31 mouse cellular contexts compared by ENCODE assay signal in genomic region chr1:119545671-119546070, GRCm38 (mm10). TPM values are rescaled to one million over a fixed set of nuclear protein-coding genes. Genes with fewer than 3 reads are reported as not detected.
DNase-seq lines count a peak whose midpoint lies in the region; ATAC-seq lines count a peak whose summit lies in the region.
"Had no signal": no experiment of that assay in that cellular context is flagged by ENCODE, and none has a peak within 500 bp of the region (broad histone marks: within the 10 kb centered on the region; RNA-seq: fewer than 3 reads in every experiment).

No protein-coding gene starts in this region.

- no peaks in the 10 kb centered on the region for H3K9me3 ChIP-seq in kidney, embryonic 14.5 days (ENCODE audit: control insufficient read depth, low read length)
- no peaks in the 10 kb centered on the region for H3K9me3 ChIP-seq in lung, embryonic 16.5 days (ENCODE audit: control insufficient read depth, low read length)
- H3K9me3 ChIP-seq in limb, embryonic 10.5 days (replicated peaks), result no peaks in the 10 kb centered on the region
- H3K9me3 ChIP-seq: embryonic facial prominence, embryonic 12.5 days; embryonic facial prominence, embryonic 15.5 days; forebrain, embryonic 13.5 days; G1E; heart, embryonic 15.5 days had no signal

- H3K4me1 ChIP-seq in kidney, embryonic 14.5 days (ENCODE audit: control insufficient read depth, insufficient read depth, low read length), result no peaks in the 10 kb centered on the region
- H3K4me1 ChIP-seq in lung, embryonic 16.5 days (replicated peaks; ENCODE audit: control insufficient read depth, insufficient read depth, low read length), result peaks cover 18% of the 10 kb centered on the region
- peaks cover 8% of the 10 kb centered on the region; the same call in 1 of the 2 replicates for H3K4me1 ChIP-seq in limb, embryonic 10.5 days
- H3K4me1 ChIP-seq: embryonic facial prominence, embryonic 15.5 days; forebrain, embryonic 13.5 days had no signal

- H3K27ac ChIP-seq in kidney, embryonic 14.5 days (ENCODE audit: low read depth, low read length), result no peak overlapping the region
- peak overlapping the region; percentile 44 for H3K27ac ChIP-seq in lung, embryonic 16.5 days (ENCODE audit: low read length)
- no peak overlapping the region for H3K27ac ChIP-seq in limb, embryonic 10.5 days
- H3K27ac ChIP-seq: embryonic facial prominence, embryonic 12.5 days; embryonic facial prominence, embryonic 15.5 days; forebrain, embryonic 13.5 days; heart, embryonic 15.5 days; hindbrain, embryonic 14.5 days; hindbrain, postnatal 0 days had no signal

- H3K9ac ChIP-seq in kidney, embryonic 14.5 days (ENCODE audit: low read depth, low read length), result no peak overlapping the region
- no peak overlapping the region for H3K9ac ChIP-seq in lung, embryonic 16.5 days (ENCODE audit: low read length)
- H3K9ac ChIP-seq: embryonic facial prominence, embryonic 12.5 days; embryonic facial prominence, embryonic 15.5 days; forebrain, embryonic 13.5 days; heart, embryonic 15.5 days; hindbrain, embryonic 14.5 days had no signal

- 91% methylated on average over 4 of the region's 4 CpGs for WGBS in kidney, embryonic 14.5 days
- WGBS in lung, embryonic 16.5 days, result 90% methylated on average over 4 of the region's 4 CpGs
- 94% methylated on average over 4 of the region's 4 CpGs for whole genome bisulfite sequencing in limb, embryonic 10.5 days

- H3K36me3 ChIP-seq in kidney, embryonic 14.5 days (ENCODE audit: control insufficient read depth, insufficient read depth, low read length), result peaks cover 32% of the 10 kb centered on the region; the same call in 1 of the 2 replicates
- H3K36me3 ChIP-seq in lung, embryonic 16.5 days (ENCODE audit: control insufficient read depth, insufficient read depth, low read length), result no peaks in the 10 kb centered on the region
- H3K36me3 ChIP-seq in limb, embryonic 10.5 days, result peaks cover 57% of the 10 kb centered on the region
- H3K36me3 ChIP-seq: embryonic facial prominence, embryonic 12.5 days; embryonic facial prominence, embryonic 15.5 days; heart, embryonic 15.5 days had no signal

- ATAC-seq in kidney, embryonic 14.5 days (ENCODE audit: low FRiP score, low TSS enrichment), result no peak
- no peak for ATAC-seq in lung, embryonic 16.5 days (ENCODE audit: low read depth)
- ATAC-seq: forebrain, embryonic 13.5 days; forebrain, embryonic 16.5 days; hindbrain, postnatal 0 days; inflammation-experienced regulatory T-cells, adult 6 months; Patski had no signal

- no peaks in the 10 kb centered on the region for H3K27me3 ChIP-seq in kidney, embryonic 14.5 days (ENCODE audit: control insufficient read depth, insufficient read depth, low read length)
- H3K27me3 ChIP-seq in lung, embryonic 16.5 days (ENCODE audit: control insufficient read depth, insufficient read depth, low read depth, low read length), result no peaks in the 10 kb centered on the region
- H3K27me3 ChIP-seq in limb, embryonic 10.5 days (ENCODE audit: low read depth, poor library complexity, severe bottlenecking), result no peaks in the 10 kb centered on the region
- H3K27me3 ChIP-seq: CH12.LX; embryonic facial prominence, embryonic 12.5 days; embryonic facial prominence, embryonic 15.5 days; forebrain, embryonic 13.5 days; heart, embryonic 15.5 days; Patski had no signal

- H3K4me2 ChIP-seq in kidney, embryonic 14.5 days (replicated peaks; ENCODE audit: low read depth, low read length), result no peak overlapping the region
- H3K4me2 ChIP-seq in lung, embryonic 16.5 days (ENCODE audit: low read depth, low read length), result no peak overlapping the region
- H3K4me2 ChIP-seq: embryonic facial prominence, embryonic 12.5 days; embryonic facial prominence, embryonic 15.5 days; forebrain, embryonic 13.5 days; heart, embryonic 11.5 days; heart, embryonic 15.5 days; hindbrain, embryonic 14.5 days had no signal

- peak; percentile 78 for DNase-seq in heart, adult 11 months
- DNase-seq in heart, adult 9 months (ENCODE audit: low spot score in 2 of 2), result no peak
- DNase-seq in kidney, adult 11 months, result peak; percentile 1
- no peak for DNase-seq in lung, postnatal 25 days (ENCODE audit: low spot score)
- peak; percentile 15 for DNase-seq in limb, embryonic 10.5 days (ENCODE audit: low spot score)
- no peak for DNase-seq in layer of hippocampus, adult 8-10 months (ENCODE audit: low spot score in 2 of 2)
- DNase-seq: adrenal gland, adult 2 months; adrenal gland, postnatal 14 days; B cell, adult 2 months; cerebellum, adult 11 months; cerebellum, adult 2 months; cerebellum, adult 9-11 months; cerebellum, postnatal 25 days; gastrocnemius, postnatal 10 days; gastrocnemius, postnatal 36 days; heart, postnatal 10 days; heart, postnatal 4 days had no signal

- H3K4me3 ChIP-seq in kidney, embryonic 14.5 days (ENCODE audit: low read length), result no peak overlapping the region
- H3K4me3 ChIP-seq in lung, embryonic 16.5 days (ENCODE audit: low read length), result no peak overlapping the region
- H3K4me3 ChIP-seq in limb, embryonic 10.5 days, result no peak overlapping the region
- H3K4me3 ChIP-seq: embryonic facial prominence, embryonic 12.5 days; embryonic facial prominence, embryonic 15.5 days; forebrain, embryonic 13.5 days; heart, embryonic 15.5 days had no signal

RNA-seq across cellular contexts. Expression of gene Tmem185b, which starts 19.7 kb away (rescaled TPM):
- 23.8 and 28.4 TPM in 2 replicates for polyA plus RNA-seq in kidney, embryonic 14.5 days (2014; fragmentation: Nextera tagmentation; extraction: Ambion mirVana)
- polyA plus RNA-seq in lung, embryonic 16.5 days (2015; fragmentation: Nextera tagmentation; extraction: Ambion mirVana), result 30.6 and 32.7 TPM in 2 replicates
- polyA plus RNA-seq in limb, embryonic 10.5 days (2016; fragmentation: Nextera tagmentation; extraction: Ambion mirVana), result 20.7 and 20.9 TPM in 2 replicates
- 10 to 100 TPM; 14.6 to 20.3 (median 16.5) TPM for total RNA-seq in layer of hippocampus, adult 8-10 months (2022)

RNA-seq across cellular contexts. Expression of gene Ralb, which starts 41.1 kb away (rescaled TPM):
- 84.7 and 123 TPM in 2 replicates for polyA plus RNA-seq in kidney, embryonic 14.5 days (2014; fragmentation: Nextera tagmentation; extraction: Ambion mirVana)
- polyA plus RNA-seq in lung, embryonic 16.5 days (2015; fragmentation: Nextera tagmentation; extraction: Ambion mirVana), result 252 TPM in 2 replicates
- 106 and 112 TPM in 2 replicates for polyA plus RNA-seq in limb, embryonic 10.5 days (2016; fragmentation: Nextera tagmentation; extraction: Ambion mirVana)
- total RNA-seq in layer of hippocampus, adult 8-10 months (2022), result 10 to 100 TPM; 20.2 to 27.6 (median 24.6) TPM

Comparison
In these comparisons a context has a peak if more than half of its experiments do, and no peak if none do; other contexts are left out.
1. DNase-seq: peak in heart, adult 11 months (single experiment), kidney, adult 11 months (single experiment) and limb, embryonic 10.5 days (single experiment); none in heart, adult 9 months (0 of 2), lung, postnatal 25 days (single experiment) and layer of hippocampus, adult 8-10 months (0 of 2).